Mouse (Mus musculus): Measurements from ENCODE around the gene Cers3. TPM values are rescaled to one million over a fixed set of nuclear protein-coding genes. Genes with fewer than 3 reads are reported as not detected.

Gene Cers3
- total and polyA plus RNA-seq, 3 experiments = 0.04 TPM; not detected in 2

- H3K27me3 ChIP-seq (ENCODE audit: control insufficient read depth in 1 of 2, insufficient read depth in 2 of 2, low read length in 2 of 2) = no peaks in the 10 kb centered on the region
- H3K27ac ChIP-seq (ENCODE audit: control insufficient read depth, low read depth, low read length) = no peak overlapping the region
- no peak overlapping the region for H3K9ac ChIP-seq (ENCODE audit: control insufficient read depth, low read depth, low read length, poor library complexity, severe bottlenecking)
- H3K9me3 ChIP-seq (replicated peaks; ENCODE audit: insufficient read depth, low read length) = no peaks in the 10 kb centered on the region
- H3K4me3 ChIP-seq (ENCODE audit: control insufficient read depth in 1 of 2, insufficient read depth in 1 of 2, low read depth in 2 of 2, low read length in 2 of 2) = no peak overlapping the region
- TF ChIP-seq NRF1 (IDR thresholded peaks at IDR 0.05; ENCODE audit: insufficient read depth, low read depth, low read length, poor library complexity, severe bottlenecking) (no peak), CHD1 (IDR thresholded peaks at IDR 0.05; ENCODE audit: low read depth, low read length) (no peak), MAZ (IDR thresholded peaks at IDR 0.05; ENCODE audit: low read depth, low read length) (no peak)
- DNase-seq (ENCODE audit: low read depth, low spot score) = no peak
- H3K36me3 ChIP-seq (ENCODE audit: control insufficient read depth in 1 of 2, insufficient read depth in 2 of 2, low read length in 2 of 2) = no peaks in the 10 kb centered on the region
- H3K79me2 ChIP-seq (ENCODE audit: control insufficient read depth, insufficient read depth, low read length, poor library complexity) = no peaks in the 10 kb centered on the region
- H3K4me1 ChIP-seq (ENCODE audit: control insufficient read depth in 1 of 2, insufficient read depth in 2 of 2, low read length in 2 of 2) = no peaks in the 10 kb centered on the region
These were observed 8.8 kb upstream of the Cers3 start for GRCm38 (mm10) chr7:66734466-66734865.

- no peaks in the 10 kb centered on the region for H3K4me1 ChIP-seq (ENCODE audit: control insufficient read depth in 1 of 2, insufficient read depth in 2 of 2, low read length in 2 of 2)
- DNase-seq (ENCODE audit: low read depth, low spot score) = no peak
- TF ChIP-seq ELF1 (IDR thresholded peaks at IDR 0.05; ENCODE audit: low read depth, low read length) (no peak), MYB (IDR thresholded peaks at IDR 0.05; ENCODE audit: low read depth, low read length) (no peak), ZKSCAN1 (IDR thresholded peaks at IDR 0.05; ENCODE audit: low read depth, low read length) (no peak), POLR2AphosphoS5 (IDR thresholded peaks at IDR 0.05; ENCODE audit: borderline replicate concordance, low read depth, low read length) (no peak), BHLHE40 (IDR thresholded peaks at IDR 0.05; ENCODE audit: borderline replicate concordance, low read depth, low read length) (no peak), ZNF384 (IDR thresholded peaks at IDR 0.05; ENCODE audit: low read depth, low read length) (no peak), SIN3A (IDR thresholded peaks at IDR 0.05; ENCODE audit: low read length) (no peak), CTCF (IDR thresholded peaks at IDR 0.05 in 2 of 3, conservative IDR thresholded peaks at IDR 0.05 in 1 of 3; ENCODE audit: control insufficient read depth in 1 of 3, insufficient read depth in 1 of 3, low read depth in 2 of 3, low read length in 3 of 3, poor library complexity in 1 of 3, severe bottlenecking in 1 of 3) (no peak), RCOR1 (IDR thresholded peaks at IDR 0.05; ENCODE audit: low read depth, low read length) (no peak), TCF12 (IDR thresholded peaks at IDR 0.05; ENCODE audit: low read depth, low read length) (no peak)
These were observed 8.3 kb upstream of the Cers3 start for GRCm38 (mm10) chr7:66734993-66735392.

GRCm38 (mm10) chr7:66737418-66737817 lies 5.9 kb upstream of the Cers3 start:
- H3K4me1 ChIP-seq (ENCODE audit: control insufficient read depth in 1 of 2, insufficient read depth in 2 of 2, low read length in 2 of 2) = no peaks in the 10 kb centered on the region
- no peak for DNase-seq (ENCODE audit: low read depth, low spot score)

More at GRCm38 (mm10) chr7:66734993-66735392, 8.3 kb upstream of the Cers3 start:
- no peak overlapping the region for H3K4me3 ChIP-seq (ENCODE audit: control insufficient read depth in 1 of 2, insufficient read depth in 1 of 2, low read depth in 2 of 2, low read length in 2 of 2)
- no peaks in the 10 kb centered on the region for H3K27me3 ChIP-seq (ENCODE audit: control insufficient read depth in 1 of 2, insufficient read depth in 2 of 2, low read length in 2 of 2)
- no peak overlapping the region for H3K27ac ChIP-seq (ENCODE audit: control insufficient read depth, low read depth, low read length)
- no peaks in the 10 kb centered on the region for H3K36me3 ChIP-seq (ENCODE audit: control insufficient read depth in 1 of 2, insufficient read depth in 2 of 2, low read length in 2 of 2)
- H3K9me3 ChIP-seq (replicated peaks; ENCODE audit: insufficient read depth, low read length) = no peaks in the 10 kb centered on the region
- no peaks in the 10 kb centered on the region for H3K79me2 ChIP-seq (ENCODE audit: control insufficient read depth, insufficient read depth, low read length, poor library complexity)
- H3K9ac ChIP-seq (ENCODE audit: control insufficient read depth, low read depth, low read length, poor library complexity, severe bottlenecking) = no peak overlapping the region

More at GRCm38 (mm10) chr7:66737418-66737817, 5.9 kb upstream of the Cers3 start:
- Histone ChIP-seq H3K4me3 (ENCODE audit: control insufficient read depth in 1 of 2, insufficient read depth in 1 of 2, low read depth in 2 of 2, low read length in 2 of 2) (no peak overlapping the region), H3K27me3 (ENCODE audit: control insufficient read depth in 1 of 2, insufficient read depth in 2 of 2, low read length in 2 of 2) (no peaks in the 10 kb centered on the region), H3K36me3 (ENCODE audit: control insufficient read depth in 1 of 2, insufficient read depth in 2 of 2, low read length in 2 of 2) (no peaks in the 10 kb centered on the region), H3K27ac (ENCODE audit: control insufficient read depth, low read depth, low read length) (no peak overlapping the region), H3K79me2 (ENCODE audit: control insufficient read depth, insufficient read depth, low read length, poor library complexity) (no peaks in the 10 kb centered on the region), H3K9me3 (replicated peaks; ENCODE audit: insufficient read depth, low read length) (no peaks in the 10 kb centered on the region), H3K9ac (ENCODE audit: control insufficient read depth, low read depth, low read length, poor library complexity, severe bottlenecking) (no peak overlapping the region)
- no peak for TF ChIP-seq CTCF (IDR thresholded peaks at IDR 0.05 in 2 of 3, conservative IDR thresholded peaks at IDR 0.05 in 1 of 3; ENCODE audit: control insufficient read depth in 1 of 3, insufficient read depth in 1 of 3, low read depth in 2 of 3, low read length in 3 of 3, poor library complexity in 1 of 3, severe bottlenecking in 1 of 3)

Measured in MEL (cell line).